Mouse (Mus musculus): ENCODE results near the gene Acot2.
A peak's percentile ranks its signal among the peaks of the same experiment; 100 is the strongest.
"Not testable (repeated sequence)": the region's sequence is repeated elsewhere in the genome, so short reads cannot be mapped to it uniquely, and the experiment has no call there.

Gene Acot2

DNA sequence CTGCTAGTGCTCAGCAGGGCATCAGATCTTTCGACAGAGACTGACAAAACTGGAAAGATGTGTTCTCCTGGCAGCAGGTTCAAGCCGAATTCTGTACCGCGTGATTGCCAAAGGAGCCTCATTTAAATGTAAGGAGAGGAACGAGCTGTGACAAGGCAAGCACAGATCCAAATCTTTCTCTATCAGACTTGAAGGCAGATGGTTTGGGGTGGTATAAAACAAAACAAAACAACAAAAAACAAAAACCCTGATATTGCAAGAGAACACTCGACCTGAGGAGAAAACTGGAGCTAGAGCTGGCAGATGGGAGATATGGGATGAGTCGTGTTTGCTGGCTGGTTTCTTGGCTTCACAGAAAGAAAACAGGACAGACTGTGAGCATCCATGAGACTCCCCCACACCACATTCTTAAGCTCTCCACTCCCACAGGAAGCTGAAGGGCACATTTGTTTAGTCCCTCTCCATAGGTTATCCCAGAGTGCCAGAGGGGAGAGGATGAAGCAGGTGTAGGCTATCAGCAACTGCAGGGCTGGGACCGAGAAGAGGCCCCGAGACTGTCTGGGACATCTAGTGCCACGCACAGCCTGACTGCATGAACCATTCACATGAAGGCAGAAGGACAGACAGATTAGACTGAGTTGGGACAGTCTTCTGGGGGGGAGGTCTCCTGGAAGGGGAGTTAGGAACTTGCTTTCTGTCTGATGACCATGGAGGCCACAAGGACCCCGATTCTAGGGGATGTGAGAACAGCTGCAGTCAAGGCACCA, 10.9 kb downstream of the Acot2 start:
- no peak for DNase-seq

DNA sequence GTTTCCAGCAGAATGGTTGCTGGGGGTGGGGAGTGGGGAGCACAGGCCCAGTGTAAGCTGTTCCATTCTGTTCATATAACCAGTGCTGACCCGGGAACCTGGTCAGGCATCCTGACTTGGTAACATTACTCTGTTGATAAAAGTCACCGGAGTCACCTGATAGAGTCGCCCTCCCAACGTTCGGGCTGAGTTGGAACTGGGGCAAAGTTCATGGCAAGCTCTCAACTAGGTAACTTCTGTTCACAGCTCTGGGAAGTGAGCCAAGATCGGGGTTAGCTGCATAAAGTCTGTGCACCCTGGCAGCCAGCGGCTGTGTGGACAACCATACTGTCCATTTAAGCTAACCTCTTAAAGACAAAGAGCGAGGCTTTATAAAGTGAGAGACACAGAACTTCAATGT, 11.6 kb downstream of the Acot2 start:
- peak; percentile 68 to 74 for DNase-seq

DNA sequence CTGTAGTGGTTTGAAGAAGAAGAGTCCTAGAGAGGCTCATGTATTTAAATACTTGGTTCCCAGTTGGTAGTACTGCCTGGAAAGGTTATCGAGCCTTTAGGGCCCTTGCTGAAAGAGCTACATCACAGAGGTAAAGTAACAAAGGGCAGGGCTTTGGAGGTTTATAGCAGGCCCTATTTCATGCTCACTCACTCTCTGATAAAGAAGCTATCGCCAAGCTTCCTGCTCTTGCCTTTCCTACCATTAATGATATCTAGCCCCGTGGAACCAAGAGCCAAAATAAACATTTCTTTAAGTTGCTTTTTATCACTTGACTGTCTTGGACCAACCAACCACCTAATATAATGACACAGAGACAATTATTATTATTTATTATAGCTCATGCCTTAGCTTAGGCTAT, 12.8 kb downstream of the Acot2 start:
- no peak for DNase-seq

DNA sequence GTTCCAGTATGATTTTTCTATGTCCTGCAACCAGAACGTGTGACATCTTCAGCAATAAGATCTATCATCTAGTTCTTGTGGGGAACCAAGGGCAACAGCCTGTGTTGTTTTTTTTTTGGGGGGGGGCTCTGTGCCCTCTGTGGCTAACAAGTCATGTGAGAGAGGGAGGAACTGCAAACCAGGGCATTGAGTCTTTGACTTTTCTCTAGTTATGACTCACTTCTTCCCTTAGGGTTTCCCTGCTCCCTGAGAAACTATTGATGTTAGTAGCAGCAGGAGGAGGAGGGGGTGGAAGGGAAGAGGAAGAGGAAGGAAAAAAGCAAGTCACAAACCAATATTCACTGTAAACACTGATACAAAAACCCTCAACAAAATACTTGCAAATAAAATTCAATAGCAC, 16.2 kb downstream of the Acot2 start:
- no peak for DNase-seq

DNA sequence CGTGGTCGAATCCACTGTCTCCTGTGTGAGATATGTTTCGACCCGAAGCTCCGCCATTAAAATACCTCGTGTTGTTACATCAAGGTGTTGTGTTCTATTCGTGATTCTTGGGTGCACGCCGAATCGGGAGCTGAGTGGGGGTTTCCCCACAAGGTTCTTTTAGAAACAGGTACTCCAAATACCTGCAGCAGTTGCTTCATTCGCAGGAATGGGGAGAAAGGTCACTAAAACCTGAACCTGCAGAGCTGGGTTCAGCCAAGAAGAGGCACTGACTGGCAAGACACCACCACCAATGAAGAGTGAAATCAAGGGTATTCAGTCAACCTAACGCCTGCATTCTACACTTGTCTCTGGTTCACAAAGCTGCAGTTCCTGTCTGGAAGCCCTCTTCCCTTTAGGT, 20.6 kb downstream of the Acot2 start:
- DNase-seq, result peak; percentile 18 to 42

DNA sequence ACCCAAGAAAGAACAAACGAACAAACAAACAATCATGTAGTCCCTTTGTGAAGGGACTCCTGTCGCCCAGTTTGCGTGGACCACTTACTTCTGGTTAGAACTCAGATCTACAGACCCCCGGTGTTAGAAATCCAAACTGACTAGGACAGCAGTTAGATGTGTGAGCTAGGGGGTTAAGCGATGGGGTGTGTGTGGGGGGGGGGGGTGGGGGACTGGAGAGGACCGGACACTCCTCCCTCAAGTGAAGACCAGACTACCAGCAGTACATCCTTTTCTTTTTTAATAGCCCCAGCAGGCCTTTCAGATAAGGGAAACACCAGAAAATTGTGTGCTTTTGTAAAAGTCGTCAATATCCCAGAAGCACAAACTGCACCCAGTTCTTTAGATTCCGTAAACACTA, 21.1 kb downstream of the Acot2 start:
- no peak for DNase-seq

DNA sequence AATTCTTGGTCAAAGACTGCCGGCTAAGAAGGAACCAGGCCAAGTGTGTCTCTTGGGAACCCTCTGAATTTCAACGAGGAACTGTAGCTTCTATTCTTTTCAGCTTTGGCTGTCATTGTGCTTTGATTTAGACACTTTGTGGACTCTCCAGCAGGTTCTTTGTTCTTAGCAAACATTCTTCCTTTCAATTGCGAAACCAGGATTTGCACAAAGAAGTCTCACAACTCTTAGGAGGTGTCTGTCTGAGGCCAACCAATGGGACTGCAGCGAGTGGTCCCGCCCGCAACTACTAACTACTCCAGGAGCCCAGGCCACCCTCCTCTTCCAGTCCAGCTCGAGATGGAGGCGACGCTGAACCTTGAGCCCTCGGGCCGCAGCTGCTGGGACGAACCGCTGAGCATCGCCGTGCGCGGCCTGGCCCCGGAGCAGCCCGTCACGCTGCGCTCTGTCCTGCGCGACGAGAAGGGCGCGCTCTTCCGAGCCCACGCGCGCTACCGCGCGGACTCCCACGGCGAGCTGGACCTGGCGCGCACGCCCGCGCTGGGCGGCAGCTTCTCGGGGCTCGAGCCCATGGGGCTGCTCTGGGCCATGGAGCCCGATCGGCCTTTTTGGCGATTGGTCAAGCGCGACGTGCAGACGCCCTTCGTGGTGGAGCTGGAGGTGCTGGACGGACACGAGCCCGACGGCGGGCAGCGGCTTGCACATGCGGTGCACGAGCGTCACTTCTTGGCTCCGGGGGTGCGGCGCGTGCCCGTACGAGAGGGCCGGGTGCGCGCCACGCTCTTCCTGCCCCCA, 21.7 kb downstream of the Acot2 start, which contains the start of gene Acot1:
Gene Acot1 (plus strand): TSS at position 320 of the 795 bp plus-strand sequence.
- DNase-seq, result peak; percentile 78 to 91

DNA sequence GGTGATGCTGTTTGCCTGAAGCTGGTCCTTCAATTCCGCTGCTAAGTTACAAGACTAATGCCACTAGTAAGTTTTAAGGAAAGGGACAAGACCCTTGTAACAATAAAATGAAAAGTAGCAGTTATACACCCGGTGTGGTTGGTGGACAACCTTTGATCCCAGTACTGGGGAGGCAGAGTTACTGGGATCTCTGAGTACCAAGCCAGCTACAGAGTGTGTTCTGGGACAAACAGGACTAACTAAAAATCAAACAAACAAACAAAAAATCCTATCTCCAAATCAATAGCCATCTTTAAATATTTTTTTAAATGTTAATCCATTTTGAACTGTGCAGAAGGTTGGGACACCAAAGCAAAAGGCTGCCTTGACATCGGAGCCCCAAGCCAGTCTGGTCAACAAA, 22.5 kb downstream of the Acot2 start:
- no peak for DNase-seq

DNA sequence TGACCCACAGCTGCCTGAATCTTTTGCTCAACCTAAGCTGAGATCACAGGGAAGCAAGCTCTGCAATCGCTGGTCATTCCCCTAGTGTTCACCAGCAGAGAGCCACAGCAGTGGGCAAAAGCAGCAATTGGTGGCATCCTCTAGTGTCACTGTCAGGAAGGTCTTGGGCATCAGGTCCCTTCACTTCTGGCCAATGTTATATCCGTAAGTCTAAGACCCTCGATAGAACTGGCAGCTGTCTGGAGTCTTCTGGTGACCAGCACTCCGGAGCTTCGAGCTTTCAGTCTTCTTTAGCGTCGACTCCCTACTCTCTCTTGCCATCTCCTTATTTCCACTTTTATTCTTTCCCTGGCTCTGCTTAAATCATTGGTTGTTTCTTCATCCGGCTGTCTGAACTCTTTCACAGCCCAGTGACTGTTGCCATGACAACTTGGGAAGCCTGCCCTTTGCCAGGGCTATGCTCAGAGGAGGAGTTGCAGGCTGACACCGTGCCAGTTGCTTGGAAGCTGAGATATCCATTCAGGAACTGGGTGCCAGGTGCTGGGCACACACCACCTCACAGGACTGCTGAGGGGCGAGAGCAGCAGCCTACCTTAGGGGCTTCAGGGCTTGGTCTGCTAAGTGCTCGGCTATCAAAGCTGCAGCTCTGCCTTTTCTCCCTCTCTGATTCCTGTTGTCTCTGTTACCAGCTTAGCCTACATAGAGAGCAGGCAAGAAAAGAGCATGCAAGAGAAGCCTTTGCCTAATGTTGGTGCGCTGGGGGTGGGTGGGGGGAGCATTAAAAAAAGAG, 23.8 kb downstream of the Acot2 start:
- DNase-seq, result peak; percentile 77 to 86

DNA sequence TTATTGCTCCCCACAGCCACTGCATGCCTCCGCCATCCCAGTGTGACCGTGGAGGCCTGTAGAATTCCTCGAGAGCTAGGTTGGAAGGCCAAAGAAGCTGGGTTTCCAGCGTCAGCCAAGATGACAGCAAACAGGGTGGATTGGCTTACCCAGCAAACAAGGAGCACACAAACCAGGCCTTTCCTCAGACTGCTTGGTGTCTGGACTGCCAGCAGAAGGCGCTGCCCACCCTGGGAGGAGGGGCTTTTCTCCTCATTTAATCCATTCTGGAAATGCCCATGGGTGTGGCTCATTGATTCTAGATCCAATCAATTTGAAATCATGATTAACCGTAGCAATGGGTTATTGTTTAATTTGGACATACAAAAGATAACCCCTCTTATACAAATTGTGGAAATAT, 25.5 kb downstream of the Acot2 start:
- DNase-seq, result peak in 1 of 2 experiments; percentile 23

DNA sequence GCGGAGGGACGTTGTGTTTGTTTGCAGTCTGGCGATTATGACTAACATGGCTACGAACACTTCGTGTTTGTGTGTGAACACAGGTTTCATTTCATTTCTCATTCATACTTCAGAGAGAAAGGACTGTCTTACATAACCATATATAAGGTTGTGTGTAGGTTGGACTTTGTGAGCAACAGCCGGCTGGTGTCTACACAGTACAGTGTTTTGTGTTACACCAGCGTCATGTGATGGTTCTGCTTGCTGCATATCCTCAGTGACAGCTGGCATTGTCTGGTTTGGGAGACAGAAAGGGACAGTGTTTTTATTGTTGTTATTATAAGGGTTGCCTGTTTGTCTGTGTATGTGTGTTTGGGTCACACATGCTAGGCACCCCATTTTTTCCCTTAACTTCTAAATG, 26.0 kb downstream of the Acot2 start:
- DNase-seq, result no peak

DNA sequence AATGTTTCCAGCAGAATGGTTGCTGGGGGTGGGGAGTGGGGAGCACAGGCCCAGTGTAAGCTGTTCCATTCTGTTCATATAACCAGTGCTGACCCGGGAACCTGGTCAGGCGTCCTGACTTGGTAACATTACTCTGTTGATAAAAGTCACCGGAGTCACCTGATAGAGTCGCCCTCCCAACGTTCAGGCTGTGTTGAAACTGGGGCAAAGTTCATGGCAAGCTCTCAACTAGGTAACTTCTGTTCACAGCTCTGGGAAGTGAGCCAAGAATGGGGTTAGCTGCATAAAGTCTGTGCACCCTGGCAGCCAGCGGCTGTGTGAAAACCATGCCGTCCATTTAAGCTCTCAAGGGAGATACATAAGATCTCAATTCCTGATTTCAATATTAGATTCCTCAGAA, 32.9 kb downstream of the Acot2 start:
- DNase-seq, result peak; percentile 73 to 79

DNA sequence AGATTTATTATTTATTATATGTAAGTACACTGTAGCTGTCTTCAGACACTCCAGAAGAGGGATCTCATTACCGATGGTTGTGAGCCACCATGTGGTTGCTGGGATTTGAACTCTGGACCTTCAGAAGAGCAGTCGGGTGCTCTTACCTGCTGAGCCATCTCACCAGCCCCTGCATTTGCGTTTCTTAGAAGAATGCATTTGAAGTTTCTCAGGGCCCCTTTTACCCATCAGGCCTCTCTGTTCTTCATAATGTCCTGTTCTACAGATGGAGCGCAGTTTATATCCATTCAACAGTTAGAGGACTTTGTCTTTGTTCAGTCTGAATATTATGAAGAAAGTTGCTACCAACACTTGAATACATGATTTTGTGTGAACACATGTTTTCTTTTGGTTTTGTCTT, 34.6 kb downstream of the Acot2 start:
- DNase-seq, result not testable (repeated sequence)

DNA sequence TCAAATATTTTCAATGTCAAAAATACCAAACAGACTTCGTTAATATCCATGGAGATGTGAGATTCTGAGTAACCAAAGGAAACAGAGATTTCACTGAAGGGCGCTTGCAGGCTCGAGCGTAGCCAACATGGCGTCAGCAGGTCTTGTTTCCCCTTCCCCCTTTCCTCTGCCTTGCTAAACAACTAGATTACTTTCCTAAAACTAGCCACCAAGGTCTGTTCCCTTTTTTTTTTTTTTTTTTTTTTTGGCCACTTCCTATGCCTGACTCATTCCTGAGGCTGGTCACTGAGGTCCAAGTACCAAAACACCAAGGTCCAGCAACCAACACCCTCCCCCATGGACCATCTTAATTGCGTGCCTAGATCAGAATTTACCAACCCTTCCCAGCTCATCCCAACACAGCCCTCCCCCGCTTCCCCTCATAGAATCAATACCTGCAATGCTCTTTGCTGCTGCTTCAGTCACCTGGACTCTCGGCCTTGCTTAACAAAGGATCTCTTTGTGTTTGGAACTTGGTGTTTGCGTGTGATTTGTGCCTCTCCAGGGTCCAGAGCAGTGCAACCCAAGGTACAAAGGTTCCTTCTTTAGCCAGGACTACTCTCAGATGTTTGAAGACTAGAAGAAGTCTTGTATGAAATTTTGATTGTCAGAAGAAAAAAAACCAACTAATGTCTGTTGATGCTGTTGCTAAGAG, 35.5 kb downstream of the Acot2 start:
- DNase-seq, result no peak

DNA sequence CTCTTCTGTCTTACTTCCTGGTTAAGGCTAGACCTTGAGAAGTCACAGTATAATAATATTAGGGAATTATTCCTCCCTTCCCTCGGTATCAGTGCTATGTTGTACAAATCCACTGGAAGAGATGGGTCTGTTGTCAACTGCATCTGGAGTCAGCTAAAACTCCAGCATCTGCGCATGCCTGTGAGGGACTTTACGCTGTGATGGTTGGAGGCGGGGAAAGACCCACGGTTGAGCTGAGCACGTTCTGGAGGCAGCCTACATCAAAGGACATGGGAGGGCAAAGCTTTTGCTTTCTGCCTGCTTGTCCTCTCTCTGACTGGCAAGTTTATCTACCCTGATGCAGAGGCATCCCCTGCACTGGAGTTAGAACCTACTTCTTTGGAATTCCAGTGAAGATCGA, 38.2 kb downstream of the Acot2 start:
- no peak for DNase-seq

DNA sequence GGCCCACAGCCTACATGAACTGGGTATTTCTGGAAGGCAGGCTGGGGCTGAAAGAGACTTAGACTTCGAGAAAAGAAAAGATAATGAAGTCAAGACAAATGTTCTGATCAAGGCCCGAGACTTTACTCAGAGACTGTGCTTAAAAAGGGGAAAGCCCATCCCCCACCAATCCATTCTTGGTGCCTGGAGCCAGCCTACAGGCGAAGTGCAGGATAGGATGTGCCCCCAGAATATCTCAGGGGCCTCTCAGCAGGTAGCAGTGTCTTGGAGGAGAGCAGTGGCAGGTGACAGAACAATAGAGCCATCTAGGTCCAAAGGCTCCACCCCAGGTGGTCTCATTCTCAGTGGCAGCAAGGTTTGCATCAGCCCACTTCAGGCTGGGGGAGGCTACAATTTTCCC, 40.7 kb downstream of the Acot2 start:
- not testable (repeated sequence) for DNase-seq

DNA sequence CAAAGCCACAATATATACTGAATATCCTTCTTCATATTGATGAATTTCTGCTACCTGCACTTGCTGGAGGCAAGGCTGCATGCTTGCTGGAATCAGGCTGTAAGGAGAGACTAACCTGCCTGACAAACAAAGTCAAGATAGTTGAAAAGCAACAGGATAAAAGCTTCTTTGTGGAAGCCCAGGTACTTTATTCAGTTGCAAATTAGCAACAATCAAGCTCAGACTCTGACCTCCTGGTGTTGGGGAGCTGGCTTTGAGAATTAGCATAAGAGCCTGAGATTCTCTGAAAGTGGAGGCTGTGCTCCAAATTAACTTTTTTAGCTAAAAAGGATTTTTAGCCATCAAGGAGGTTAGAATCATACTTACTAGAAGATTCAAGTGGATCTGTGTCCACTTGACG, 41.4 kb downstream of the Acot2 start:
- not testable (repeated sequence) for DNase-seq

DNA sequence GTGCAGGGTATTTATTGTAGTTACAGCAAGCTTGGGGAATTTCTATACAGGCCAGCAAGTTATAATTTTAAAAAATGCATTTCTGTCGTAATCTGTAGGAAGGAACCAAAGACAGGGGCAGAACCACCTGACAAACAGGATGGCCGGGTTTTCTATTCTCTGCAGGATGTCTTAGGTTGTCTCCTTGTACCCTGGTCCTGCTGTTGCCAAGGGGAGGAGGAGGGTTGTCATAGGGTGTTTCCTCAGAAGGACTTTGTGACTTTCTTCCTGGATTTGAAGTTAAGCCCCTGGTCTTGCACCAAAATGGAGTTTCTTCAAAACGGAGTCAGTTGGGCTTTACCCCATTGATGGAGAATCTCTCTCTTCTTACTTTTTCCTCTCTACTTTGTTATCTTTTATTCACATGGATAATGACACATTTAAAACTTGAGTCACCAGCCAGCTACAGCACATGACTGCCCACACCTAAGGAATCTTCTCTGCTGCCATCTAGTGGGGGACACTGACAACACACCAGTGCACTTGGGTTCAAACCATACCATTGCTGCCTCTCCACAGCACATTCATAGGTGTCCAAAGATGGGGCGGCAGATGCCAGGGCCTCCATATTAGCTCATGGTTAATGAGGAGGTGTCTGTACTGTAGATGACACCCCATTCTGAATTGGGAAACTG, 43.1 kb downstream of the Acot2 start:
- peak; percentile 57 to 83 for DNase-seq

DNA sequence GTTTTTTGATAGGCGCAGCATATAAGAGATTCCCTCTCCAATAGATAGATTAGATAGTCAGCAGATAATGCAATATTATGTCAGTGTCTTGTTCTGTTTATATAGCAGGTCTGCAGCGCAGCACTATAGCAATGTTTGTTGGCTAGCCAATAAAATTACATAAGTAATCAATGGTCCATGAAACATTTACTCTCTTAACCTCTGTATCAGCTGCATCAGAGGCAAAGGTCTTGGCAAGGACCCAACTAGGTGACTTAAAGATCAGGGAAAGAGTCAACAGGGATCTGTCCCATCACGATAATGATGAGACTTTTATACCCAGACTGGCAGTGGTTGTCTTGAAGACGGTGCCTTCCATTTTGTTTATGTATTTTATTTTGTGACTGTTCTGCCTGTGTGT, 45.2 kb downstream of the Acot2 start:
- no peak for DNase-seq

DNA sequence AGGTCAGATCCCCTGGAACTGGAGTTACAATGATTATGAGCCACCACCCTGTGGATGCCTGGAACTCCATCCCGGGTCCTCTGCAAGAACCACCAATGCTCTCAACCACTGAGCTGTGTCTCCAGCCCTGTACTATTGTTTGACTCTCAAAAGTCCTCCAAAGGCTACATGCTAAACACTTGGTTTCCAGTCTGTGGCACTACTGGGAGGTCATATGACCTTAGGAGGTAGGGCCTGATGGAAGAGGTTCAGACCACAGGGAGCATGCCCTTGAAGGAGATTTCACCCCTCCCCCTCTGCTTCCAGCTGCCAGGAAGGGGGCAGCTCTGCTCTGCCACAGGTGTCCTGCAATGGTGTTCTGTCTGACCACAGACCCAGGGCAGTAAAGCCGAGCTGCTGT, 45.6 kb downstream of the Acot2 start:
- DNase-seq, result not testable (repeated sequence)

DNA sequence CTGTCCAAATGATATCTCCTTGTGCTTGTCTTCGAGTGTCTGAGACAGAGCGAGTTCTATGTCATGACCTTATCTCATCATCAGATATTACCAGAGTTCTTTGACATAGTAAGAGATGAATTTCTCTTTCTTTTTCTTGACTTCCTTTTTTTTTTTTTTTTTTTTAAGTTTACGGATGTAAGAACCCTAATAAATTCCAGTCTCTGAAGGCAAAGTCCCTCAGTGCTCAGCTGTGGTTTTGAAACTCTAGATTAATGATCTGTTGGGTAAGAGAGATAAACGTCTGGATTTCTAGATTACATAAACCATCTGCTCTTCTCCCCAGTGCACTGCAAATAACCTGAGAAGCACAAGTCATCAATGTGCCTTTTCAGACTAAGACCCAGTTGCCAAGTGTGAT, 46.4 kb downstream of the Acot2 start:
- DNase-seq, result no peak

DNA sequence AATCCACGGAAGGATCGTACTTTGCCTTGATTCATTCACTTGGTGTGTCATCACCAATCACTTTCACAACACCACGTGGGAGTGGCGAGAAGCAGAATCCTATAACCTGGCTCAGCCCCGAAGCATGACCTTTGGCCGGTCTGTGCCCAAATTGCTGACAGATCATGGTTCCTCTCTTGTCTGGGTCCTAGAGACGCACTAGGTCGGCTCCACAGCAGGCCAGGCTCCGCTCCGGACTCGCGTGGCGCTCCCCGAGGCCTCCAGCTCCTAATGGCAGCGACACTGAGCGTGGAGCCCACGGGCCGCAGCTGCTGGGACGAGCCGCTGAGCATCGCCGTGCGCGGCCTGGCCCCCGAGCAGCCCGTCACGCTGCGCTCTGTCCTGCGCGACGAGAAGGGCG, 50.6 kb downstream of the Acot2 start, which contains the start of gene Acot4:
Gene Acot4 (plus strand): TSS at position 139 of the 400 bp plus-strand sequence.
- DNase-seq, result peak in 1 of 2 experiments; percentile 42

All from lung, postnatal 4 days (tissue).